Mouse (Mus musculus): ENCODE measurements around the gene Krt5. TPM values are rescaled to one million over a fixed set of nuclear protein-coding genes. Genes with fewer than 3 reads are reported as not detected.

Krt5 gene
- 0.48 and 0.63 TPM in 2 replicates for polyA plus RNA-seq (2014; fragmentation: Nextera tagmentation; extraction: Ambion mirVana)

- Histone ChIP-seq H3K9ac (ENCODE audit: low read depth, low read length) (no peak within 1 kb of the TSS), H3K4me3 (ENCODE audit: low read depth, low read length) (no peak within 1 kb of the TSS), H3K27me3 (replicated peaks; ENCODE audit: control insufficient read depth, insufficient read depth, low read length) (no peaks in the 10 kb centered on the region), H3K4me2 (no peak within 1 kb of the TSS), H3K27ac (ENCODE audit: low read depth, low read length) (no peak within 1 kb of the TSS), H3K4me1 (replicated peaks; ENCODE audit: control insufficient read depth, insufficient read depth, low read length) (no peaks in the 10 kb centered on the region), H3K36me3 (ENCODE audit: control insufficient read depth, insufficient read depth, low read length) (no peaks in the 10 kb centered on the region), H3K9me3 (ENCODE audit: control insufficient read depth, low read length) (no peaks in the 10 kb centered on the region)
- no peak for ATAC-seq (replicated peaks; ENCODE audit: low FRiP score)
- no peak for DNase-seq (ENCODE audit: low spot score)
- 69% methylated on average over 13 of the region's 13 CpGs for WGBS
These were observed at the start of gene Krt5 for GRCm38 (mm10) chr15:101712720-101713119. TSS of gene Krt5 (minus strand) at chr15:101712898.

- Histone ChIP-seq H3K27ac (ENCODE audit: low read depth, low read length) (no peak within 1 kb of the TSS), H3K4me1 (replicated peaks; ENCODE audit: control insufficient read depth, insufficient read depth, low read length) (no peaks in the 10 kb centered on the region), H3K27me3 (replicated peaks; ENCODE audit: control insufficient read depth, insufficient read depth, low read length) (no peaks in the 10 kb centered on the region), H3K36me3 (ENCODE audit: control insufficient read depth, insufficient read depth, low read length) (no peaks in the 10 kb centered on the region), H3K4me2 (no peak within 1 kb of the TSS), H3K9ac (ENCODE audit: low read depth, low read length) (no peak within 1 kb of the TSS), H3K9me3 (ENCODE audit: control insufficient read depth, low read length) (no peaks in the 10 kb centered on the region), H3K4me3 (ENCODE audit: low read depth, low read length) (no peak within 1 kb of the TSS)
- 53% methylated on average over 14 of the region's 14 CpGs for WGBS
- DNase-seq (ENCODE audit: low spot score) (no peak), ATAC-seq (replicated peaks; ENCODE audit: low FRiP score) (no peak)
These were observed 30.0 kb upstream of the Krt5 start, which contains the start of gene Krt71 for GRCm38 (mm10) chr15:101742711-101743110. TSS of gene Krt71 (minus strand) at chr15:101743109.

- no peak overlapping the region for H3K4me2 ChIP-seq
- H3K4me3 ChIP-seq (ENCODE audit: low read depth, low read length) = no peak overlapping the region
- no peaks in the 10 kb centered on the region for H3K27me3 ChIP-seq (replicated peaks; ENCODE audit: control insufficient read depth, insufficient read depth, low read length)
- 78% methylated on average over 7 of the region's 7 CpGs for WGBS
- ATAC-seq (replicated peaks; ENCODE audit: low FRiP score) = no peak
- no peak overlapping the region for H3K9ac ChIP-seq (ENCODE audit: low read depth, low read length)
- no peak overlapping the region for H3K27ac ChIP-seq (ENCODE audit: low read depth, low read length)
- H3K4me1 ChIP-seq (replicated peaks; ENCODE audit: control insufficient read depth, insufficient read depth, low read length) = no peaks in the 10 kb centered on the region
- H3K36me3 ChIP-seq (ENCODE audit: control insufficient read depth, insufficient read depth, low read length) = no peaks in the 10 kb centered on the region
- H3K9me3 ChIP-seq (ENCODE audit: control insufficient read depth, low read length) = no peaks in the 10 kb centered on the region
- DNase-seq (ENCODE audit: low spot score) = no peak
These were observed 25.1 kb upstream of the Krt5 start for GRCm38 (mm10) chr15:101737786-101738185.

GRCm38 (mm10) chr15:101730653-101731052 is 18.0 kb upstream of the Krt5 start:
- Histone ChIP-seq H3K4me1 (replicated peaks; ENCODE audit: control insufficient read depth, insufficient read depth, low read length) (no peaks in the 10 kb centered on the region), H3K36me3 (ENCODE audit: control insufficient read depth, insufficient read depth, low read length) (no peaks in the 10 kb centered on the region), H3K9ac (ENCODE audit: low read depth, low read length) (no peak overlapping the region), H3K27ac (ENCODE audit: low read depth, low read length) (no peak overlapping the region), H3K9me3 (ENCODE audit: control insufficient read depth, low read length) (no peaks in the 10 kb centered on the region), H3K27me3 (replicated peaks; ENCODE audit: control insufficient read depth, insufficient read depth, low read length) (no peaks in the 10 kb centered on the region), H3K4me3 (ENCODE audit: low read depth, low read length) (no peak overlapping the region), H3K4me2 (no peak overlapping the region)
- ATAC-seq (replicated peaks; ENCODE audit: low FRiP score) (no peak), DNase-seq (ENCODE audit: low spot score) (no peak)

GRCm38 (mm10) chr15:101724686-101725085 is 12.0 kb upstream of the Krt5 start:
- H3K4me2 ChIP-seq = no peak overlapping the region
- no peak for ATAC-seq (replicated peaks; ENCODE audit: low FRiP score)
- WGBS = 46% methylated on average over 5 of the region's 5 CpGs

GRCm38 (mm10) chr15:101715831-101716230 is 3.1 kb upstream of the Krt5 start:
- 76% methylated on average over 3 of the region's 3 CpGs for WGBS
- no peak overlapping the region for H3K4me2 ChIP-seq
- H3K4me3 ChIP-seq (ENCODE audit: low read depth, low read length) = no peak overlapping the region
- no peak overlapping the region for H3K27ac ChIP-seq (ENCODE audit: low read depth, low read length)
- no peak overlapping the region for H3K9ac ChIP-seq (ENCODE audit: low read depth, low read length)
- H3K4me1 ChIP-seq (replicated peaks; ENCODE audit: control insufficient read depth, insufficient read depth, low read length) = no peaks in the 10 kb centered on the region
- no peak for ATAC-seq (replicated peaks; ENCODE audit: low FRiP score)
- no peaks in the 10 kb centered on the region for H3K9me3 ChIP-seq (ENCODE audit: control insufficient read depth, low read length)
- no peaks in the 10 kb centered on the region for H3K36me3 ChIP-seq (ENCODE audit: control insufficient read depth, insufficient read depth, low read length)
- no peak for DNase-seq (ENCODE audit: low spot score)
- H3K27me3 ChIP-seq (replicated peaks; ENCODE audit: control insufficient read depth, insufficient read depth, low read length) = no peaks in the 10 kb centered on the region

More at GRCm38 (mm10) chr15:101724686-101725085, 12.0 kb upstream of the Krt5 start:
- Histone ChIP-seq H3K9me3 (ENCODE audit: control insufficient read depth, low read length) (no peaks in the 10 kb centered on the region), H3K27me3 (replicated peaks; ENCODE audit: control insufficient read depth, insufficient read depth, low read length) (no peaks in the 10 kb centered on the region), H3K9ac (ENCODE audit: low read depth, low read length) (no peak overlapping the region), H3K36me3 (ENCODE audit: control insufficient read depth, insufficient read depth, low read length) (no peaks in the 10 kb centered on the region), H3K4me3 (ENCODE audit: low read depth, low read length) (no peak overlapping the region), H3K4me1 (replicated peaks; ENCODE audit: control insufficient read depth, insufficient read depth, low read length) (no peaks in the 10 kb centered on the region), H3K27ac (ENCODE audit: low read depth, low read length) (no peak overlapping the region)
- DNase-seq (ENCODE audit: low spot score) = no peak

- Histone ChIP-seq H3K27ac (ENCODE audit: low read depth, low read length) (no peak overlapping the region), H3K9ac (ENCODE audit: low read depth, low read length) (no peak overlapping the region), H3K4me2 (no peak overlapping the region), H3K4me3 (ENCODE audit: low read depth, low read length) (no peak overlapping the region), H3K27me3 (replicated peaks; ENCODE audit: control insufficient read depth, insufficient read depth, low read length) (no peaks in the 10 kb centered on the region), H3K4me1 (replicated peaks; ENCODE audit: control insufficient read depth, insufficient read depth, low read length) (no peaks in the 10 kb centered on the region), H3K36me3 (ENCODE audit: control insufficient read depth, insufficient read depth, low read length) (no peaks in the 10 kb centered on the region), H3K9me3 (ENCODE audit: control insufficient read depth, low read length) (no peaks in the 10 kb centered on the region)
- no peak for DNase-seq (ENCODE audit: low spot score)
- ATAC-seq (replicated peaks; ENCODE audit: low FRiP score) = no peak
- WGBS = 73% methylated on average over 5 of the region's 5 CpGs
These were observed 1.7 kb upstream of the Krt5 start for GRCm38 (mm10) chr15:101714356-101714755.

GRCm38 (mm10) chr15:101713731-101714130 is 1.0 kb upstream of the Krt5 start:
- no peak for ATAC-seq (replicated peaks; ENCODE audit: low FRiP score)
- no peaks in the 10 kb centered on the region for H3K36me3 ChIP-seq (ENCODE audit: control insufficient read depth, insufficient read depth, low read length)
- H3K4me3 ChIP-seq (ENCODE audit: low read depth, low read length) = no peak overlapping the region
- 72% methylated on average over 8 of the region's 8 CpGs for WGBS
- no peak overlapping the region for H3K4me2 ChIP-seq
- no peak overlapping the region for H3K9ac ChIP-seq (ENCODE audit: low read depth, low read length)
- no peaks in the 10 kb centered on the region for H3K4me1 ChIP-seq (replicated peaks; ENCODE audit: control insufficient read depth, insufficient read depth, low read length)
- DNase-seq (ENCODE audit: low spot score) = no peak
- no peak overlapping the region for H3K27ac ChIP-seq (ENCODE audit: low read depth, low read length)
- no peaks in the 10 kb centered on the region for H3K9me3 ChIP-seq (ENCODE audit: control insufficient read depth, low read length)
- no peaks in the 10 kb centered on the region for H3K27me3 ChIP-seq (replicated peaks; ENCODE audit: control insufficient read depth, insufficient read depth, low read length)

- H3K27ac ChIP-seq (ENCODE audit: low read depth, low read length) = no peak overlapping the region
- no peak overlapping the region for H3K9ac ChIP-seq (ENCODE audit: low read depth, low read length)
- no peaks in the 10 kb centered on the region for H3K9me3 ChIP-seq (ENCODE audit: control insufficient read depth, low read length)
- H3K4me1 ChIP-seq (replicated peaks; ENCODE audit: control insufficient read depth, insufficient read depth, low read length) = no peaks in the 10 kb centered on the region
- no peaks in the 10 kb centered on the region for H3K27me3 ChIP-seq (replicated peaks; ENCODE audit: control insufficient read depth, insufficient read depth, low read length)
- no peak overlapping the region for H3K4me3 ChIP-seq (ENCODE audit: low read depth, low read length)
- WGBS = 62% methylated on average over 11 of the region's 11 CpGs
- DNase-seq (ENCODE audit: low spot score) (no peak), ATAC-seq (replicated peaks; ENCODE audit: low FRiP score) (no peak)
- no peaks in the 10 kb centered on the region for H3K36me3 ChIP-seq (ENCODE audit: control insufficient read depth, insufficient read depth, low read length)
- H3K4me2 ChIP-seq = no peak overlapping the region
These were observed 4.0 kb downstream of the Krt5 start for GRCm38 (mm10) chr15:101708683-101709082.
